Mouse (Mus musculus) heart, postnatal 0 days (tissue): ENCODE data around the gene P4ha2. TPM values are rescaled to one million over a fixed set of nuclear protein-coding genes. Genes with fewer than 3 reads are reported as not detected.
A peak's percentile ranks its signal among the peaks of the same experiment; 100 is the strongest.

ENCODE experiments used
- ATAC-seq: fragments of 200-750 bp; cut with Nextera tagmentation; 2 replicates; pipeline ENCODE4 v1.8.0; 2017; ENCODE audit warnings: low read depth, moderate number of reproducible peaks, moderate library complexity; ENCODE audit not compliant: insufficient read depth
- DNase-seq: peaks from one replicate; pipeline ENCODE4 v3.0.0-alpha.2; 2016; ENCODE audit warnings: low spot score
- H3K27ac ChIP-seq: fragments of 300-500 bp; sonication (generic); 2 replicates; pipeline ENCODE4 v1.5.1; 2014; ENCODE audit warnings: low read depth, mild to moderate bottlenecking
- H3K27me3 ChIP-seq: fragments of 300-500 bp; sonication (generic); 2 replicates; pipeline ENCODE4 v1.6.1; 2014; ENCODE audit warnings: low read length, mixed read lengths; ENCODE audit not compliant: control insufficient read depth, insufficient read depth
- H3K36me3 ChIP-seq: fragments of 300-500 bp; sonication (generic); replicated peaks from 2 replicates; pipeline ENCODE4 v1.6.1; 2014; ENCODE audit warnings: low read length, mixed read lengths; ENCODE audit not compliant: control insufficient read depth, insufficient read depth
- H3K4me1 ChIP-seq: fragments of 300-500 bp; sonication (generic); 2 replicates; pipeline ENCODE4 v1.6.1; 2014; ENCODE audit warnings: antibody characterized with exemption; ENCODE audit not compliant: control insufficient read depth, insufficient read depth
- H3K4me2 ChIP-seq: fragments of 300-500 bp; sonication (generic); 2 replicates; pipeline ENCODE4 v1.6.1; 2014; ENCODE audit warnings: low read depth, mild to moderate bottlenecking, low read length, moderate library complexity
- H3K4me3 ChIP-seq: fragments of 300-500 bp; sonication (generic); 2 replicates; pipeline ENCODE4 v1.5.1; 2014; ENCODE audit warnings: low read depth, low read length
- H3K9ac ChIP-seq: fragments of 300-500 bp; sonication (generic); replicated peaks from 2 replicates; pipeline ENCODE4 v1.6.1; 2014; ENCODE audit warnings: low read depth, low read length, mixed read lengths
- H3K9me3 ChIP-seq: fragments of 300-500 bp; sonication (generic); replicated peaks from 2 replicates; pipeline ENCODE4 v1.6.1; 2016; ENCODE audit warnings: low read length; ENCODE audit not compliant: control insufficient read depth
- CTCF ChIP-seq: IDR thresholded peaks from 2 replicates; pipeline ENCODE4 v1.5.1; 2016; ENCODE audit warnings: antibody characterized with exemption, control low read depth, low read depth
- EP300 ChIP-seq: IDR thresholded peaks from 2 replicates; pipeline ENCODE4 v1.6.1; 2016; ENCODE audit warnings: antibody characterized with exemption, low read depth
- WGBS: fragments of 180-500 bp; shearing (Covaris S2); extraction: QIAGEN DNeasy Blood & Tissue Kit; methylation state at CpG from one replicate; pipeline ENCODE4 v1.1.7; 2014; 5-methylcytosine and 5-hydroxymethylcytosine counted together
- polyA plus RNA-seq: library from polyadenylated mRNA; unstranded; fragments of >200 nt; fragmentation: Nextera tagmentation; extraction: Ambion mirVana; gene quantifications from 2 replicates; pipeline ENCODE4 v1.2.1, GENCODE M21; 2015
- total RNA-seq: library from RNA; depleted of rRNA; stranded (reverse); fragments of >200 nt; gene quantifications from 2 replicates; pipeline ENCODE4 v1.2.3, GENCODE M21; 2014; ENCODE audit warnings: low replicate concordance

Gene P4ha2
- total and polyA plus RNA-seq, 2 experiments from 2014 or later = 19.8 to 49.0 TPM

GRCm38 (mm10) chr11:54119740-54120360, 20.0 kb downstream of the P4ha2 start:
- TF ChIP-seq EP300 (no peak), CTCF (no peak)
- Histone ChIP-seq H3K9ac (no peak overlapping the region), H3K27ac (no peak overlapping the region)

GRCm38 (mm10) chr11:54122416-54123264, 22.7 kb downstream of the P4ha2 start:
- Histone ChIP-seq H3K36me3 (peaks cover 54% of the 10 kb centered on the region), H3K27ac (peak overlapping the region; percentile 68), H3K9ac (no peak overlapping the region), H3K9me3 (no peaks in the 10 kb centered on the region), H3K4me3 (no peak overlapping the region), H3K4me1 (peaks cover 20% of the 10 kb centered on the region), H3K27me3 (no peaks in the 10 kb centered on the region), H3K4me2 (0 out of 2 replicates have a peak overlapping the region, but pooled peaks have one; percentile 18)
- peak; percentile 60 for DNase-seq
- peak; percentile 75 for TF ChIP-seq CTCF
- no peak for TF ChIP-seq EP300
- peak; percentile 80 for ATAC-seq
- 41% methylated on average over 14 of the region's 14 CpGs for WGBS

More at GRCm38 (mm10) chr11:54119740-54120360, 20.0 kb downstream of the P4ha2 start:
- peaks cover 49% of the 10 kb centered on the region for H3K36me3 ChIP-seq
- H3K4me2 ChIP-seq = no peak overlapping the region
- H3K9me3 ChIP-seq = no peaks in the 10 kb centered on the region
- DNase-seq (no peak), ATAC-seq (no peak)
- no peak overlapping the region for H3K4me3 ChIP-seq
- WGBS = 85% methylated on average over 13 of the region's 13 CpGs
- H3K27me3 ChIP-seq = no peaks in the 10 kb centered on the region
- peaks cover 24% of the 10 kb centered on the region for H3K4me1 ChIP-seq

GRCm38 (mm10) chr11:54125982-54126648, 26.2 kb downstream of the P4ha2 start:
- H3K9me3 ChIP-seq = no peaks in the 10 kb centered on the region
- DNase-seq (no peak), ATAC-seq (no peak)
- no peak for TF ChIP-seq EP300
- no peak for TF ChIP-seq CTCF
- H3K9ac ChIP-seq = no peak overlapping the region
- H3K36me3 ChIP-seq = peaks cover 37% of the 10 kb centered on the region
- no peaks in the 10 kb centered on the region for H3K27me3 ChIP-seq
- no peak overlapping the region for H3K4me2 ChIP-seq
- H3K27ac ChIP-seq = no peak overlapping the region
- H3K4me1 ChIP-seq = peaks cover 22% of the 10 kb centered on the region
- 87% methylated on average over 18 of the region's 18 CpGs for WGBS
- H3K4me3 ChIP-seq = no peak overlapping the region

- no peak overlapping the region for H3K27ac ChIP-seq
- no peaks in the 10 kb centered on the region for H3K9me3 ChIP-seq
- peaks cover 18% of the 10 kb centered on the region for H3K4me1 ChIP-seq
- TF ChIP-seq EP300 = no peak
- TF ChIP-seq CTCF = no peak
- 0 out of 2 replicates have a peak, but pooled peaks have one; percentile 7 for ATAC-seq
- no peaks in the 10 kb centered on the region for H3K27me3 ChIP-seq
- H3K9ac ChIP-seq = no peak overlapping the region
- no peak for DNase-seq
- no peak overlapping the region for H3K4me3 ChIP-seq
- 0 out of 2 replicates have a peak overlapping the region, but pooled peaks have one; percentile 14 for H3K4me2 ChIP-seq
- WGBS = 36% methylated on average over 15 of the region's 15 CpGs
- peaks cover 42% of the 10 kb centered on the region for H3K36me3 ChIP-seq
Observed at GRCm38 (mm10) chr11:54126654-54127374, 26.9 kb downstream of the P4ha2 start.

- H3K4me2 ChIP-seq = 0 out of 2 replicates have a peak overlapping the region, but pooled peaks have one; percentile 14
- TF ChIP-seq CTCF = no peak
- no peak for TF ChIP-seq EP300
- H3K4me3 ChIP-seq = no peak overlapping the region
- no peaks in the 10 kb centered on the region for H3K27me3 ChIP-seq
- ATAC-seq (no peak), DNase-seq (no peak)
- peaks cover 13% of the 10 kb centered on the region; the same call in 1 of the 2 replicates for H3K4me1 ChIP-seq
- no peaks in the 10 kb centered on the region for H3K9me3 ChIP-seq
- no peak overlapping the region for H3K27ac ChIP-seq
- peaks cover 45% of the 10 kb centered on the region for H3K36me3 ChIP-seq
- WGBS = 53% methylated on average over 2 of the region's 2 CpGs
- no peak overlapping the region for H3K9ac ChIP-seq
Observed at GRCm38 (mm10) chr11:54127397-54127796, 27.5 kb downstream of the P4ha2 start.
